ENCODE assay signal across 9 mouse cellular contexts in the genomic region with DNA sequence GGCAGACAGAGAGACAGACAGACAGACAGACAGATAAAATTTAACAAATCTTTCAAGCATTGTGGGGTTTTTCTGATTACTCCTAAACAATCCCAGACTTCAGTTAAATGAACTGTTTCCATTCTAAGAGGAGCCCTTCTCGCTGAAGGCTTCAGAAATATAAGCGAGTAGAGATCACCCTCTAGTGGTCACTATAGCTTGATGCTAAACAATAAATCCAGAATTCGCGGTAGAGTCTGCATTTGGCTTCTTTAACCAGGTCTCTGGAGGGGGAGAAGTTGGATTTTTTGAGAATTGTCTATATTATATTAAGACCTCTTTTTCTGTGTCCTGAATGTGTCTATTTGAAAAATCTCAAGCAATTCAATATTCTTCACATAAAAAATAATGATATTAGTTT. TPM values are rescaled to one million over a fixed set of nuclear protein-coding genes. Genes with fewer than 3 reads are reported as not detected.
A peak's percentile ranks its signal among the peaks of the same experiment; 100 is the strongest.
DNase-seq lines count a peak whose midpoint lies in the region; ATAC-seq and TF ChIP-seq lines count a peak whose summit lies in the region.
"Had no signal": no experiment of that assay in that cellular context is flagged by ENCODE, and none has a peak within 500 bp of the region (broad histone marks: within the 10 kb centered on the region; RNA-seq: fewer than 3 reads in every experiment).

No protein-coding gene starts in this region.

- peak; percentile 4 for DNase-seq in cerebellum, adult 8-10 months
- DNase-seq in cerebellum, adult 11 months, result no peak
- DNase-seq in liver, adult 2 months (ENCODE audit: extremely low read depth, low read depth, low spot score), result peak; percentile 19
- no peak for DNase-seq in liver
- peak; percentile 84 for DNase-seq in embryo, embryonic 10 days (ENCODE audit: low spot score)
- DNase-seq in kidney, postnatal 0 days (ENCODE audit: low spot score), result peak; percentile 90
- no peak for DNase-seq in stomach, postnatal 0 days (ENCODE audit: low spot score)
- no peak for DNase-seq in adrenal gland, adult 8-10 months

- no peak overlapping the region for H3K9ac ChIP-seq in liver, adult 2 months (ENCODE audit: low read depth, low read length)
- no peak overlapping the region for H3K9ac ChIP-seq in kidney, postnatal 0 days (ENCODE audit: low read depth, low read length)
- H3K9ac ChIP-seq in stomach, postnatal 0 days (ENCODE audit: low read length), result no peak overlapping the region
- H3K9ac ChIP-seq: heart, embryonic 13.5 days had no signal

- no peaks in the 10 kb centered on the region for H3K27me3 ChIP-seq in liver, adult 2 months (ENCODE audit: control insufficient read depth, insufficient read depth, low read length)
- H3K27me3 ChIP-seq in kidney, postnatal 0 days (ENCODE audit: insufficient read depth, low read length), result no peaks in the 10 kb centered on the region
- no peaks in the 10 kb centered on the region for H3K27me3 ChIP-seq in stomach, postnatal 0 days (ENCODE audit: control insufficient read depth, insufficient read depth, low read length)
- H3K27me3 ChIP-seq: heart, embryonic 13.5 days had no signal

- no peak overlapping the region for H3K4me3 ChIP-seq in liver, adult 2 months (ENCODE audit: insufficient read depth, low read depth, low read length)
- no peak overlapping the region for H3K4me3 ChIP-seq in kidney, postnatal 0 days (replicated peaks; ENCODE audit: low read depth, low read length)
- no peak overlapping the region for H3K4me3 ChIP-seq in stomach, postnatal 0 days (ENCODE audit: low read depth, low read length)
- H3K4me3 ChIP-seq: heart, embryonic 13.5 days had no signal

- H3K4me2 ChIP-seq in kidney, postnatal 0 days (ENCODE audit: low read length), result no peak overlapping the region
- no peak overlapping the region for H3K4me2 ChIP-seq in stomach, postnatal 0 days (replicated peaks; ENCODE audit: low read depth)

- no peak for TF ChIP-seq CTCF in liver, adult 2 months (IDR thresholded peaks at IDR 0.05; ENCODE audit: low read depth, low read length)
- peak; percentile 82 for TF ChIP-seq CTCF in kidney, postnatal 0 days (IDR thresholded peaks at IDR 0.05; ENCODE audit: low read depth)
- peak; percentile 84 for TF ChIP-seq CTCF in stomach, postnatal 0 days (IDR thresholded peaks at IDR 0.05; ENCODE audit: low read depth)

- TF ChIP-seq EP300 in stomach, postnatal 0 days (optimal IDR thresholded peaks at IDR 0.05), result no peak

- 3% methylated on average over 4 of the region's 4 CpGs for WGBS in liver, adult 2 months
- WGBS in kidney, postnatal 0 days, result under 1% methylated on average over 4 of the region's 4 CpGs
- under 1% methylated on average over 4 of the region's 4 CpGs for WGBS in stomach, postnatal 0 days

- H3K9me3 ChIP-seq in kidney, postnatal 0 days (replicated peaks; ENCODE audit: low read length), result no peaks in the 10 kb centered on the region
- no peaks in the 10 kb centered on the region for H3K9me3 ChIP-seq in stomach, postnatal 0 days (ENCODE audit: control insufficient read depth, low read length)
- H3K9me3 ChIP-seq: heart, embryonic 13.5 days had no signal

- no peaks in the 10 kb centered on the region for H3K36me3 ChIP-seq in liver, adult 2 months (ENCODE audit: control insufficient read depth, insufficient read depth, low read length)
- H3K36me3 ChIP-seq in kidney, postnatal 0 days (ENCODE audit: insufficient read depth, low read length), result no peaks in the 10 kb centered on the region
- H3K36me3 ChIP-seq in stomach, postnatal 0 days (ENCODE audit: control insufficient read depth, insufficient read depth, low read length), result no peaks in the 10 kb centered on the region
- H3K36me3 ChIP-seq: heart, embryonic 13.5 days had no signal

- TF ChIP-seq POLR2A in liver, adult 2 months (IDR thresholded peaks at IDR 0.05; ENCODE audit: extremely low read depth, insufficient read depth, low read length), result no peak

- ATAC-seq in kidney, postnatal 0 days (replicated peaks; ENCODE audit: low FRiP score, low read depth), result 0 out of 2 replicates have a peak, but pooled peaks have one; percentile 59
- ATAC-seq in stomach, postnatal 0 days (ENCODE audit: low FRiP score, low TSS enrichment), result no peak

- no peak overlapping the region for H3K27ac ChIP-seq in liver, adult 2 months (replicated peaks; ENCODE audit: insufficient read depth, low read depth, low read length)
- H3K27ac ChIP-seq in kidney, postnatal 0 days, result no peak overlapping the region
- H3K27ac ChIP-seq in stomach, postnatal 0 days (replicated peaks), result no peak overlapping the region
- H3K27ac ChIP-seq: heart, embryonic 13.5 days had no signal

- H3K4me1 ChIP-seq in liver, adult 2 months (ENCODE audit: control insufficient read depth, insufficient read depth, low read length), result no peaks in the 10 kb centered on the region
- H3K4me1 ChIP-seq in kidney, postnatal 0 days (replicated peaks; ENCODE audit: insufficient read depth, low read length), result no peaks in the 10 kb centered on the region
- no peaks in the 10 kb centered on the region for H3K4me1 ChIP-seq in stomach, postnatal 0 days (replicated peaks; ENCODE audit: control insufficient read depth, insufficient read depth)

- H3K79me2 ChIP-seq in liver, adult 2 months (ENCODE audit: control insufficient read depth, insufficient read depth, low read length), result no peaks in the 10 kb centered on the region

RNA-seq across cellular contexts. Expression of gene Jrkl, which starts 50.4 kb away (rescaled TPM):
- total RNA-seq in liver, adult 2 months (2014; rRNA removed), result 1.7 and 2.7 TPM in 2 replicates
- polyA plus RNA-seq in liver, adult 2 months (2012; rRNA removed), result 0.12 TPM in 2 replicates
- polyA plus RNA-seq in kidney, postnatal 0 days (2015; fragmentation: Nextera tagmentation; extraction: Ambion mirVana), result 9.0 and 10.1 TPM in 2 replicates
- polyA plus RNA-seq in stomach, postnatal 0 days (2015; fragmentation: Nextera tagmentation; extraction: Ambion mirVana), result 6.5 and 7.2 TPM in 2 replicates
- total RNA-seq in adrenal gland, adult 8-10 months (2022), result 1 to 10 TPM; 7.7 to 9.5 (median 8.0) TPM

RNA-seq across cellular contexts. Expression of gene Ccdc82, which starts 51.5 kb away (rescaled TPM):
- total RNA-seq in liver, adult 2 months (2014; rRNA removed), result 6.9 and 7.9 TPM in 2 replicates
- 1.0 and 1.6 TPM in 2 replicates for polyA plus RNA-seq in liver, adult 2 months (2012; rRNA removed)
- 6.4 and 6.5 TPM in 2 replicates for polyA plus RNA-seq in kidney, postnatal 0 days (2015; fragmentation: Nextera tagmentation; extraction: Ambion mirVana)
- 4.4 and 4.7 TPM in 2 replicates for polyA plus RNA-seq in stomach, postnatal 0 days (2015; fragmentation: Nextera tagmentation; extraction: Ambion mirVana)
- total RNA-seq in adrenal gland, adult 8-10 months (2022), result 10 to 100 TPM; 15.8 to 30.0 (median 21.9) TPM

Comparison
In these comparisons a context has a peak if more than half of its experiments do, and no peak if none do; other contexts are left out.
1. DNase-seq: peak in cerebellum, adult 8-10 months (single experiment), liver, adult 2 months (single experiment), embryo, embryonic 10 days (single experiment) and kidney, postnatal 0 days (single experiment); none in cerebellum, adult 11 months (single experiment), liver (single experiment), stomach, postnatal 0 days (single experiment) and adrenal gland, adult 8-10 months (single experiment).